In the genomic region with DNA sequence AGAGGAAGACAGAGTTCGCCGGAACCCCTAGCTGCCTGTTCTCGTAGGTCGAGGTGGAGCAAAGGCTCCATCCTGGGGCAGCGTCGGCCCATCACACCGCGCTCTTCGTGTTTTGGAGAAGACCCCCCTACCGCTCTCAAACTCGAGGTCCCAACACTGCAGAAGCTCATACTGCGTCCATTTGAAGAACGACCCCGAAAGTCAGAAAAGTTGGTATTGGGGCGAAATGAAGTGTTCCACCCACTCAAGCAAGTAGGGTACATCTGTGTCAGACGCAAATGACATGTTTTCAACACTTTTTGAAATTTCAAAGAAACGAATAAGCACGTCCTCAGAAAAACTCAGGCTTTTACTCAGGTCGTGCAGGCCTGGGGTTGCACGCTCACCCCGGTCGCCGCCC, we compare ENCODE assay signal across 8 mouse cellular contexts. TPM values are rescaled to one million over a fixed set of nuclear protein-coding genes. Genes with fewer than 3 reads are reported as not detected.
DNase-seq lines count a peak whose midpoint lies in the region; ATAC-seq and TF ChIP-seq lines count a peak whose summit lies in the region.

No protein-coding gene starts in this region.

- H3K36me3 ChIP-seq in kidney, embryonic 14.5 days (ENCODE audit: control insufficient read depth, insufficient read depth, low read length): peaks cover 30% of the 10 kb centered on the region
- peaks cover 30% of the 10 kb centered on the region for H3K36me3 ChIP-seq in hindbrain, embryonic 14.5 days (replicated peaks; ENCODE audit: control insufficient read depth, insufficient read depth)
- H3K36me3 ChIP-seq in midbrain, embryonic 15.5 days (replicated peaks): peaks cover 17% of the 10 kb centered on the region; the same call in 1 of the 2 replicates

- intact Hi-C loops in left cerebral cortex, postnatal 10 days (cut with DNase I): no loop called here

- H3K4me3 ChIP-seq in kidney, embryonic 14.5 days (ENCODE audit: low read length): peak overlapping the region; percentile 92
- H3K4me3 ChIP-seq in bone marrow macrophage, adult 2 months (ENCODE audit: insufficient read depth, low read length): peak overlapping the region; percentile 70
- H3K4me3 ChIP-seq in hindbrain, embryonic 14.5 days (replicated peaks; ENCODE audit: low read length): peak overlapping the region; percentile 97
- H3K4me3 ChIP-seq in midbrain, embryonic 15.5 days: peak overlapping the region; percentile 85

- no peak for ATAC-seq in kidney, embryonic 14.5 days (ENCODE audit: low FRiP score, low TSS enrichment)
- no peak for ATAC-seq in hindbrain, embryonic 14.5 days (ENCODE audit: low FRiP score)
- ATAC-seq in midbrain, embryonic 15.5 days (replicated peaks): no peak; the same call in 1 of the 2 replicates

- under 1% methylated on average over 23 of the region's 23 CpGs for WGBS in kidney, embryonic 14.5 days
- WGBS in hindbrain, embryonic 14.5 days: 0% methylated on average over 23 of the region's 23 CpGs
- under 1% methylated on average over 23 of the region's 23 CpGs for WGBS in midbrain, embryonic 15.5 days

- no peaks in the 10 kb centered on the region for H3K9me3 ChIP-seq in kidney, embryonic 14.5 days (ENCODE audit: control insufficient read depth, low read length)
- no peaks in the 10 kb centered on the region for H3K9me3 ChIP-seq in hindbrain, embryonic 14.5 days (ENCODE audit: control insufficient read depth, low read length)
- H3K9me3 ChIP-seq in midbrain, embryonic 15.5 days: no peaks in the 10 kb centered on the region

- TF ChIP-seq CTCF in bone marrow macrophage, adult 2 months (IDR thresholded peaks at IDR 0.05; ENCODE audit: low read depth, low read length): no peak

- no peaks in the 10 kb centered on the region for H3K27me3 ChIP-seq in kidney, embryonic 14.5 days (ENCODE audit: control insufficient read depth, insufficient read depth, low read length)
- H3K27me3 ChIP-seq in hindbrain, embryonic 14.5 days (ENCODE audit: control insufficient read depth, insufficient read depth, low read length): no peaks in the 10 kb centered on the region
- H3K27me3 ChIP-seq in midbrain, embryonic 15.5 days (replicated peaks): no peaks in the 10 kb centered on the region

- H3K4me2 ChIP-seq in kidney, embryonic 14.5 days (replicated peaks; ENCODE audit: low read depth, low read length): peak overlapping the region; percentile 97
- peak overlapping the region; percentile 97 for H3K4me2 ChIP-seq in hindbrain, embryonic 14.5 days (replicated peaks)
- H3K4me2 ChIP-seq in midbrain, embryonic 15.5 days: peak overlapping the region; percentile 95

- no peak for DNase-seq in kidney, postnatal 4 days
- peak; percentile 25 for DNase-seq in hindbrain, embryonic 14.5 days (ENCODE audit: low spot score)
- DNase-seq in thymus, postnatal 10 days (ENCODE audit: low spot score in 2 of 2): no peak
- no peak for DNase-seq in left cerebral cortex, postnatal 10 days (ENCODE audit: extremely low spot score in 1 of 2, low spot score in 2 of 2)
- DNase-seq in layer of hippocampus, adult 8-10 months (ENCODE audit: low spot score in 2 of 2): no peak

- TF ChIP-seq POLR2A in bone marrow macrophage, adult 2 months (IDR thresholded peaks at IDR 0.05; ENCODE audit: borderline replicate concordance, low read depth, low read length): no peak

- H3K27ac ChIP-seq in kidney, embryonic 14.5 days (ENCODE audit: low read depth, low read length): peak overlapping the region; percentile 84
- 0 out of 2 replicates have a peak overlapping the region, but pooled peaks have one; percentile 30 for H3K27ac ChIP-seq in bone marrow macrophage, adult 2 months (ENCODE audit: insufficient read depth, low read depth, low read length)
- peak overlapping the region; percentile 80 for H3K27ac ChIP-seq in hindbrain, embryonic 14.5 days
- H3K27ac ChIP-seq in midbrain, embryonic 15.5 days: peak overlapping the region; percentile 81

- peak overlapping the region; percentile 65 for H3K9ac ChIP-seq in kidney, embryonic 14.5 days (ENCODE audit: low read depth, low read length)
- peak overlapping the region; percentile 48 for H3K9ac ChIP-seq in hindbrain, embryonic 14.5 days
- H3K9ac ChIP-seq in midbrain, embryonic 15.5 days: peak overlapping the region; percentile 49

- H3K4me1 ChIP-seq in kidney, embryonic 14.5 days (ENCODE audit: control insufficient read depth, insufficient read depth, low read length): peaks cover 14% of the 10 kb centered on the region; the same call in 1 of the 2 replicates
- peaks cover 6% of the 10 kb centered on the region for H3K4me1 ChIP-seq in bone marrow macrophage, adult 2 months (ENCODE audit: control insufficient read depth, insufficient read depth, low read length)
- peaks cover 21% of the 10 kb centered on the region for H3K4me1 ChIP-seq in hindbrain, embryonic 14.5 days (replicated peaks; ENCODE audit: control insufficient read depth, insufficient read depth, low read length)
- peaks cover 34% of the 10 kb centered on the region for H3K4me1 ChIP-seq in midbrain, embryonic 15.5 days

RNA-seq across cellular contexts. Expression of a gene that starts 0.5 kb away (rescaled TPM):
- 6.7 and 9.5 TPM in 2 replicates for polyA plus RNA-seq in kidney, embryonic 14.5 days (2014; fragmentation: Nextera tagmentation; extraction: Ambion mirVana)
- 3.4 and 4.1 TPM in 2 replicates for polyA plus RNA-seq in bone marrow macrophage, adult 2 months (2012; ENCODE audit: insufficient read depth, insufficient read length, missing spikeins)
- 6.6 and 7.6 TPM in 2 replicates for polyA plus RNA-seq in hindbrain, embryonic 14.5 days (2014; fragmentation: Nextera tagmentation; extraction: Ambion mirVana)
- 12.8 and 13.8 TPM in 2 replicates for polyA plus RNA-seq in midbrain, embryonic 15.5 days (2015; fragmentation: Nextera tagmentation; extraction: Ambion mirVana)
- total RNA-seq in left cerebral cortex, postnatal 10 days (2021): 1 to 10 TPM; 4.7 to 4.9 TPM
- total RNA-seq in layer of hippocampus, adult 8-10 months (2022): 1 to 10 TPM; 3.6 to 5.6 (median 5.1) TPM

RNA-seq across cellular contexts. Expression of a gene that starts 0.6 kb away (rescaled TPM):
- 97.2 and 97.8 TPM in 2 replicates for polyA plus RNA-seq in kidney, embryonic 14.5 days (2014; fragmentation: Nextera tagmentation; extraction: Ambion mirVana)
- polyA plus RNA-seq in bone marrow macrophage, adult 2 months (2012; ENCODE audit: insufficient read depth, insufficient read length, missing spikeins): 29.7 and 36.1 TPM in 2 replicates
- polyA plus RNA-seq in hindbrain, embryonic 14.5 days (2014; fragmentation: Nextera tagmentation; extraction: Ambion mirVana): 168 and 187 TPM in 2 replicates
- polyA plus RNA-seq in midbrain, embryonic 15.5 days (2015; fragmentation: Nextera tagmentation; extraction: Ambion mirVana): 181 and 195 TPM in 2 replicates
- total RNA-seq in left cerebral cortex, postnatal 10 days (2021): 100 to 1,000 TPM; 246 to 262 TPM
- total RNA-seq in layer of hippocampus, adult 8-10 months (2022): 100 to 1,000 TPM; 181 to 211 (median 191) TPM

RNA-seq across cellular contexts. Expression of a gene that starts 19.5 kb away (rescaled TPM):
- polyA plus RNA-seq in kidney, embryonic 14.5 days (2014; fragmentation: Nextera tagmentation; extraction: Ambion mirVana): 3.3 and 3.4 TPM in 2 replicates
- 0.88 TPM in 1 of 2 replicates, not detected in the other for polyA plus RNA-seq in bone marrow macrophage, adult 2 months (2012; ENCODE audit: insufficient read depth, insufficient read length, missing spikeins)
- 0.20 and 0.66 TPM in 2 replicates for polyA plus RNA-seq in hindbrain, embryonic 14.5 days (2014; fragmentation: Nextera tagmentation; extraction: Ambion mirVana)
- polyA plus RNA-seq in midbrain, embryonic 15.5 days (2015; fragmentation: Nextera tagmentation; extraction: Ambion mirVana): 0.87 and 1.4 TPM in 2 replicates
- not detected for total RNA-seq in left cerebral cortex, postnatal 10 days (2021)
- total RNA-seq in layer of hippocampus, adult 8-10 months (2022): not detected

RNA-seq across cellular contexts. Expression of a gene that starts 21.3 kb away (rescaled TPM):
- 52.0 and 52.9 TPM in 2 replicates for polyA plus RNA-seq in kidney, embryonic 14.5 days (2014; fragmentation: Nextera tagmentation; extraction: Ambion mirVana)
- 3.5 and 3.9 TPM in 2 replicates for polyA plus RNA-seq in bone marrow macrophage, adult 2 months (2012; ENCODE audit: insufficient read depth, insufficient read length, missing spikeins)
- 20.2 and 23.5 TPM in 2 replicates for polyA plus RNA-seq in hindbrain, embryonic 14.5 days (2014; fragmentation: Nextera tagmentation; extraction: Ambion mirVana)
- polyA plus RNA-seq in midbrain, embryonic 15.5 days (2015; fragmentation: Nextera tagmentation; extraction: Ambion mirVana): 24.0 and 26.3 TPM in 2 replicates
- under 1 TPM; 0.58 to 0.69 TPM for total RNA-seq in left cerebral cortex, postnatal 10 days (2021)
- total RNA-seq in layer of hippocampus, adult 8-10 months (2022): 1 to 10 TPM in 2 of 4 experiments, under 1 TPM in 2; 0.71 to 2.0 (median 1.00) TPM

RNA-seq across cellular contexts. Expression of a gene that starts 21.8 kb away (rescaled TPM):
- polyA plus RNA-seq in kidney, embryonic 14.5 days (2014; fragmentation: Nextera tagmentation; extraction: Ambion mirVana): 116 and 122 TPM in 2 replicates
- 131 and 141 TPM in 2 replicates for polyA plus RNA-seq in bone marrow macrophage, adult 2 months (2012; ENCODE audit: insufficient read depth, insufficient read length, missing spikeins)
- 53.5 and 56.1 TPM in 2 replicates for polyA plus RNA-seq in hindbrain, embryonic 14.5 days (2014; fragmentation: Nextera tagmentation; extraction: Ambion mirVana)
- polyA plus RNA-seq in midbrain, embryonic 15.5 days (2015; fragmentation: Nextera tagmentation; extraction: Ambion mirVana): 40.6 and 44.4 TPM in 2 replicates
- total RNA-seq in left cerebral cortex, postnatal 10 days (2021): 10 to 100 TPM; 20.8 TPM
- total RNA-seq in layer of hippocampus, adult 8-10 months (2022): 10 to 100 TPM; 37.5 to 49.4 (median 42.2) TPM

Comparison
In these comparisons a context has a peak if more than half of its experiments do, and no peak if none do; other contexts are left out.
1. H3K27ac ChIP-seq: peak in every context shown above with its lines; median percentile 84 in kidney, embryonic 14.5 days; 81 in midbrain, embryonic 15.5 days; 80 in hindbrain, embryonic 14.5 days; 30 in bone marrow macrophage, adult 2 months.